In the genomic region with DNA sequence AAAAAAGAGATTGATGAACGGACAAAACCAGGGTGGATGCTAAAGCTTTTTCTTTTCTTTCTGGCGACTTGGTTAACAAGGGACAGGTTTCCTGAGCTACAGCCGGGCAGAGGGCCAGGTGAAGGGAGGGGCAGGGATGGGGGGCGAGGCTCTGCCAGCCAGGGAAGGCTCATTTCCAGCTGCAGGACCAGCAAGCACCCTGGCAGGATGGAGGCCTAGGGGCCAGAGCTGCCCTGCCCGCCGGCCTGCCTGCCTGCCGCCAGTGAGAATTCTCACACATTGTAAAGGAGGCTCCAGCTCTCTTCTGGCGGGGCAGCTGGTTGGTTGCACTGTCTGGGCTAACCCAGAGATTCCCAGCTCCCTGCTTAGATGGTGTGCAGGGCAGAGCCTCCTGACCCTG, we compare ENCODE assay signal across 10 mouse cellular contexts. TPM values are rescaled to one million over a fixed set of nuclear protein-coding genes. Genes with fewer than 3 reads are reported as not detected.
DNase-seq lines count a peak whose midpoint lies in the region; ATAC-seq lines count a peak whose summit lies in the region.
"Had no signal": no experiment of that assay in that cellular context is flagged by ENCODE, and none has a peak within 500 bp of the region (broad histone marks: within the 10 kb centered on the region; RNA-seq: fewer than 3 reads in every experiment).

No protein-coding gene starts in this region.

- peaks cover 13% of the 10 kb centered on the region for H3K27me3 ChIP-seq in kidney, embryonic 15.5 days
- no peaks in the 10 kb centered on the region for H3K27me3 ChIP-seq in embryonic facial prominence, embryonic 14.5 days (replicated peaks; ENCODE audit: control insufficient read depth, insufficient read depth, low read length)
- 0 out of 2 replicates have a peak, but pooled peaks cover 8% of the 10 kb centered on the region for H3K27me3 ChIP-seq in limb, embryonic 10.5 days (ENCODE audit: low read depth, poor library complexity, severe bottlenecking)

- peak overlapping the region; percentile 77 for H3K27ac ChIP-seq in kidney, embryonic 15.5 days
- peak overlapping the region; percentile 92 for H3K27ac ChIP-seq in embryonic facial prominence, embryonic 14.5 days (replicated peaks; ENCODE audit: low read depth, low read length)
- peak overlapping the region; percentile 89 for H3K27ac ChIP-seq in limb, embryonic 10.5 days

- H3K4me3 ChIP-seq in kidney, embryonic 15.5 days (replicated peaks) = no peak overlapping the region
- no peak overlapping the region for H3K4me3 ChIP-seq in embryonic facial prominence, embryonic 14.5 days (ENCODE audit: low read depth, low read length)
- peak overlapping the region; percentile 25 for H3K4me3 ChIP-seq in limb, embryonic 10.5 days

- 36% methylated on average over 8 of the region's 8 CpGs for WGBS in kidney, embryonic 15.5 days
- WGBS in embryonic facial prominence, embryonic 14.5 days = 16% methylated on average over 8 of the region's 8 CpGs
- WGBS in limb, embryonic 10.5 days = 19% methylated on average over 8 of the region's 8 CpGs

- ATAC-seq in kidney, embryonic 15.5 days (replicated peaks; ENCODE audit: low FRiP score) = no peak
- ATAC-seq in embryonic facial prominence, embryonic 14.5 days (ENCODE audit: low read depth) = no peak
- no peak for ATAC-seq in activated CD4-positive, CD25-positive, alpha-beta regulatory T cell, adult 4 months

- H3K36me3 ChIP-seq in kidney, embryonic 15.5 days = no peaks in the 10 kb centered on the region
- H3K36me3 ChIP-seq in embryonic facial prominence, embryonic 14.5 days (ENCODE audit: control insufficient read depth, insufficient read depth, low read length) = no peaks in the 10 kb centered on the region
- no peaks in the 10 kb centered on the region for H3K36me3 ChIP-seq in limb, embryonic 10.5 days

- no peak overlapping the region for H3K4me2 ChIP-seq in kidney, embryonic 15.5 days
- no peak overlapping the region for H3K4me2 ChIP-seq in embryonic facial prominence, embryonic 14.5 days (ENCODE audit: low read depth, low read length)

- H3K9ac ChIP-seq in kidney, embryonic 15.5 days = no peak overlapping the region
- H3K9ac ChIP-seq in embryonic facial prominence, embryonic 14.5 days (ENCODE audit: low read depth, low read length) = no peak overlapping the region

- peaks cover 59% of the 10 kb centered on the region for H3K4me1 ChIP-seq in kidney, embryonic 15.5 days
- H3K4me1 ChIP-seq in embryonic facial prominence, embryonic 14.5 days (ENCODE audit: control insufficient read depth, insufficient read depth, low read length) = peaks cover 55% of the 10 kb centered on the region
- peaks cover 82% of the 10 kb centered on the region for H3K4me1 ChIP-seq in limb, embryonic 10.5 days

- H3K9me3 ChIP-seq in kidney, embryonic 15.5 days (replicated peaks) = no peaks in the 10 kb centered on the region
- H3K9me3 ChIP-seq in embryonic facial prominence, embryonic 14.5 days (ENCODE audit: control insufficient read depth, low read length) = no peaks in the 10 kb centered on the region
- no peaks in the 10 kb centered on the region for H3K9me3 ChIP-seq in limb, embryonic 10.5 days (replicated peaks)

- DNase-seq in adrenal gland, postnatal 10 days = peak; percentile 60
- no peak for DNase-seq in adrenal gland, postnatal 4 days (ENCODE audit: low spot score in 2 of 2)
- no peak for DNase-seq in kidney, adult 8-10 months
- peak; percentile 80 for DNase-seq in embryonic facial prominence, embryonic 14.5 days (ENCODE audit: low spot score)
- DNase-seq in limb, embryonic 10.5 days (ENCODE audit: low spot score) = peak; percentile 53
- no peak for DNase-seq in urinary bladder, postnatal 4 days (ENCODE audit: low spot score in 2 of 2)
- DNase-seq: cerebellum, postnatal 36 days had no signal

RNA-seq across cellular contexts. Expression of gene Snai1, which starts 24.1 kb away (rescaled TPM):
- total RNA-seq in adrenal gland, postnatal 10 days (2021) = 1 to 10 TPM; 6.2 to 8.5 TPM
- total RNA-seq in adrenal gland, postnatal 4 days (2021) = 10 to 100 TPM; 13.2 to 14.8 TPM
- polyA plus RNA-seq in kidney, embryonic 15.5 days (2015; fragmentation: Nextera tagmentation; extraction: Ambion mirVana) = 34.3 and 37.7 TPM in 2 replicates
- 64.1 and 69.7 TPM in 2 replicates for polyA plus RNA-seq in embryonic facial prominence, embryonic 14.5 days (2014; fragmentation: Nextera tagmentation; extraction: Ambion mirVana)
- polyA plus RNA-seq in limb, embryonic 10.5 days (2016; fragmentation: Nextera tagmentation; extraction: Ambion mirVana) = 94.9 and 118 TPM in 2 replicates
- not detected for polyA plus RNA-seq in activated CD4-positive, CD25-positive, alpha-beta regulatory T cell, adult 4 months (2017; shearing (Covaris generic))
- total RNA-seq: hematopoietic stem cell, adult 5-6 weeks had no signal

Comparison
In these comparisons a context has a peak if more than half of its experiments do, and no peak if none do; other contexts are left out.
1. DNase-seq: peak in adrenal gland, postnatal 10 days (single experiment), embryonic facial prominence, embryonic 14.5 days (single experiment) and limb, embryonic 10.5 days (single experiment); none in adrenal gland, postnatal 4 days (0 of 2), kidney, adult 8-10 months (0 of 2) and urinary bladder, postnatal 4 days (0 of 2).
2. RNA of gene Snai1, which starts 24.1 kb away (polyA plus RNA-seq): 94.9 to 118 TPM in limb, embryonic 10.5 days, 64.1 to 69.7 TPM in embryonic facial prominence, embryonic 14.5 days and 34.3 to 37.7 TPM in kidney, embryonic 15.5 days; not detected in activated CD4-positive, CD25-positive, alpha-beta regulatory T cell, adult 4 months; every median in the first group is over 10 times any median in the second.
3. Peak in every context shown above with its lines, with median percentiles within 50 percentile points of each other: H3K27ac ChIP-seq.